Mouse (Mus musculus) splenic B cell, adult 2 months (primary cell): Measurements from ENCODE around the gene Ccnl1.

ENCODE experiments used
- DNase-seq: peaks from one replicate; pipeline ENCODE4 v3.0.0-alpha.2; 2011; ENCODE audit warnings: low read depth, low spot score
- H3K27me3 ChIP-seq: 2 replicates; pipeline ENCODE4 v1.6.1; 2012; ENCODE audit warnings: mild to moderate bottlenecking, low read length, moderate library complexity, mixed read lengths; ENCODE audit not compliant: control insufficient read depth, poor library complexity, insufficient read depth, severe bottlenecking
- H3K36me3 ChIP-seq: 2 replicates; pipeline ENCODE4 v1.6.1; 2012; ENCODE audit warnings: mild to moderate bottlenecking, low read length, moderate library complexity, mixed read lengths; ENCODE audit not compliant: control insufficient read depth, poor library complexity, insufficient read depth, severe bottlenecking

Gene Ccnl1

DNA sequence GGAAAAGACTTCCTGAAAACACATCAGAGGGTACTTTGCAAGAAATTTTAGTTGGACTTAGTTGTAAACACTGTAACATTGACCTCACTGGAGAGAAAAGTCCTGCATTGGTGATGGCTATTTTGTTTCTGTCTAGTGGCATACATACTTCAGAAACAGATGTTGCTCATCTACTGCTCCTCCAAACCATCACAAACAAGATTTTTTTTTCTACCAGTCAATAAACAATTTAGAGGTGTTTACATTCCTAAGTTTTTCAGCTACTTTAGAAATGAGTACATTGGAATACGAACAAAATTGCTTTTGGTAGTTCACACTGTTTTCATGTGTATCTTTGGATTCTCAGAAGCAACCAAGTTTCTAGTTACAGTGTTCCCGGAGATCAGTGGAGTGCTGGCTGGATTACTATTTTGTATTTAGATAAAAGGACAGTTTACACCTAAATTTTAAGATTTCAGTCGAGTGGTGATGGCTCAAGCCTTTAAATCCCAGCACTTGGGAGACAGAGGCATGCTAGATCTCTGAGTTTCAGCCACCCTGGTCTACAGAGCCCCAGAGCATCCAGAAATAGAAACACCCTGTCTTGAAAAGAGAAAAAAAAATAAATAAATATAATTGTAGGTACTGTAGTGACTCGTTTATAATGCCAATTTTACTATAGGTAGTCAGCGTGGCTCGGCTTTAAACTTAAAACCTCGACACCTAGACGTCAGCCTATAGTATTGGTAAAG, 15.6 kb upstream of the Ccnl1 start:
- DNase-seq = no peak
- no peaks in the 10 kb centered on the region for H3K36me3 ChIP-seq
- H3K27me3 ChIP-seq = no peaks in the 10 kb centered on the region

DNA sequence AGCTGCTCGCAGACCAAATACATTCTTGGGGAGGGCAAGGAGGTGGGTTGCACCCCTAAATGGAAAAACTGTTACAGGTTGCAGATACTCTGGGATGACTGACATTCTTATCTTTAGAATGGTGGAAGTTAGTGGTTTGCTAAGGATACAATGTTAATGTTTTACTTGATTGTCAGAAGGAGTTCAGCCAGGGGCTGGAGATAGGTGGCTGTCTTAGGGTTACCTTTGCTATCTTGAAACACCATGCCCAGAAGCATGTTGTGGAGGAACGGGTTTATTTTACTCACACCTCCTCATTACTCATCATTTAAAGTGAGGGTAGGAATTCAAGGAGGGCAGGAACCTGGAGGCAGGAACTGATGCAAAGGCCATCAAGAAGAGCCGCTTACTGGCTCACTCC, 11.1 kb upstream of the Ccnl1 start:
- Histone ChIP-seq H3K36me3 (no peaks in the 10 kb centered on the region), H3K27me3 (no peaks in the 10 kb centered on the region)
- DNase-seq = no peak

DNA sequence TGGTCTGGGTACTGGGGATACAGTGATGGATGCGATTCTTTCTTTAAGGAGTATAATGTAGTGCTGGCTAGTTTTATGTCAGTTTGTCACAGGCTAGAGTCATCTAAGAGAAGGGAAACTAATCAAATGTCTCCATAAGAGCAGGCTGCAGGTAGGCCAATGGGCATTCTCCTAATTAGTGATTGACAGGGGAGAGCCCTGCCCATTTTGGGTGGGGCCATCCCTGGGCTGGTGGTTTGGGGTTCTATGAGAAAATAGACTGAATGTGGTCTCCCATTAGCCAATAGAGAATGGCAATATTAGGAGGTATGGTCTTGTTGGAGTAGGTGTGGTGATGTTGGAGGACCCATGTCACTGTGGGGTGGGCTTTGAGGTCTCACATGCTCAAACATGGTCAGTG, 8.3 kb upstream of the Ccnl1 start:
- no peaks in the 10 kb centered on the region for H3K36me3 ChIP-seq
- H3K27me3 ChIP-seq = no peaks in the 10 kb centered on the region
- DNase-seq = no peak

DNA sequence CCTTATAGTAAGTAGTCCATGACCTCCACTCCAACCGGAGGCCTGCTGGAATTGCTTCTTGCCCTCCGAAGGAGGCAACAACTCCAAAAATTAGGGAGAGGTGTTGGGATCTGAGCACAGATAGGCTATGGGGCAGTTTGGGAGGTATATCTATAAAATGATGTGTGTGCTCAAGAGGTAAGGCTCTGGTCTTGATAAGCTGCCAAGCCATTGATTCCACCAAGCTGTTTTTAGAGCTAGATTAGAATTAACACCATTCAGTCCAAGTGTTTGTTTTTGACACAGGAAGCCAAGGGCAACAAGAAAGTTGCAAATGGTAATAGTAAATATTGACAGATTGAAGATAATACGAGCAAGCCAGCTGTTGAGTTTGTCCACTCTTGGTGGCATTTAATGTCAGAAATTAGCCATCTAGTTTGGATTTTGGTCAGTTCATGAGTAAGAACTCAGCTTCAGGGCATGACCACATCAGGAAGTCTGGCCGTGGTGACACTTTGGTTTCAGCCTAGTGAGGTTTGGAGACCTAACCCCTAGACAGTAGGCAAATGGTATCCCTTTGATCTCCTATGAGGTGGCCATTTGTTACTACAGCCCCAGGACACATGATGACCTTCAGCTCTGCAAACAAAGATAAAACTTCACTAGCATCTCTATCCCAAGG, 4.4 kb upstream of the Ccnl1 start:
- Histone ChIP-seq H3K36me3 (no peaks in the 10 kb centered on the region), H3K27me3 (no peaks in the 10 kb centered on the region)
- no peak for DNase-seq

DNA sequence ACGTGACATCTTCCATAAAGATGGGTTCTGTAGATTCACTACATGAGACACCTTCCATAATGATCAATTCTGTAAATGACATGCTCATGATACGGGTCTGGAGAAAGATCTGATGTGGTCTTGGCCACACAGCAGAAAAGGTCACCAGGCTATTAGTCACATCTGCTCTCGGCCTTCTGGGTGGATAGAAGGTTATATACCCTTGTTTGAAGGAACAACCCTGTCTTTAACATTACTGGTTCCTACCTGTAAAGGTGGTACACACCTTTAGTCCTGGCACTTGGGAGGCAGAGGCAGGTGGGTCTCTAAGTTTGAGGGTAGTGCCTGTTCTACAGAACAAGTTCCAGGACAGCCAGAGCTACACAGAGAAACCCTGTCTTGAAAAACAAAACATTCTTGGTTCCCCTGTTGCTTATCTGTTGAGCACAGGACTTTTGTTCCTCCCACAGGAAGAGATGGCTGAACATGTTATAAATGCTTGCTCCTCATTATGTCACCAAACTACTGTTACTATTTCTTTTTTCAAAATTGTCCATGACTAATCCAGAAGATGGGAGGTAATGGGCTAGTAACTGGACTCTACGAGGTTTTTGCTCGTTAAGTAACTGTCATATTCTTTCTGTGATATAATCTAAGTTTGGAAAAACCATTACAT, 2.4 kb upstream of the Ccnl1 start:
- peaks cover 9% of the 10 kb centered on the region for H3K36me3 ChIP-seq
- H3K27me3 ChIP-seq = no peaks in the 10 kb centered on the region
- no peak for DNase-seq

DNA sequence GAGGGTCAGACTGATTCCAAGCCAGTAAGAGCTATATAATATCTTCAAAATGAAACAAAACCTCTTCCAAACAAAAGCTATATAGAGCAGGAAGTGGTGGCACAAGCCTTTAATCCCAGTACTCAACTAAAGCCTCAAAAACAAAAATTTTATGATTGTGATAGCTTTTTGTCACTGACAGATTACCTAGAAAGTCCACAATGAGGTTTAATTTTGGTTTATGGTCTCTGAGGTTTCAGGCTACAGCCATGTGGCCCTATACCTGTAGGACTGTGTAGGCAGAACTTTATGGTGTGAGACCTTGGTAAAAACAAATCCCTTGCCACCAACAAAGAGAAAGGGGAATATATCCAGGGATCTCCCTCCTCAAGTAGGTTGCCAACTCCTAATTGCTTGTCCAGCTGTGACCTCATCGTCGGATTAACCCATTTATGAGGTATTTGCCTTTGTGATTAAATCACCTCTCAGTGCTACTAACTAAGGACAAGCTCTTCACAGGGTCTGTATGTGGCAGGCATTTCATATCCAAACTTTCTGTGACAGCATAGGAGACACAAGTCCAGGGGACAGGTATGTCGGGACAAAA, 1.5 kb upstream of the Ccnl1 start:
- Histone ChIP-seq H3K36me3 (peaks cover 12% of the 10 kb centered on the region), H3K27me3 (no peaks in the 10 kb centered on the region)
- DNase-seq = no peak

DNA sequence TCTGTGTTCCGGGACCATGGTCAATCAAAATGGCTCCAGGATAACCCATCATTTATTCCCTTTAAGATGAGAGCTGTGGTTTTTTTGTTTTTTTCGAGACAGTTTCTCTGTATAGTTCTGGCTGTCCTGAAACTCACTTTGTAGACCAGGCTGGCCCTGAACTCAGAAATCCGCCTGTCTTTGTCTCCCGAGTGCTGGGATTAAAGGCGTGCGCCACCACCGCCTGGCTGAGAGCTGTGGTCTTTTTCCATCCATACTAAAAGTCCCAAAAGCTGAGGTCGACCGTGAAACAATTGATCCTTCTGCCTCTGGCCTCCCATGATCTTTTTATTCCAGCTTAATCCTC, 764 bp upstream of the Ccnl1 start:
- H3K27me3 ChIP-seq = no peaks in the 10 kb centered on the region
- no peak for DNase-seq

DNA sequence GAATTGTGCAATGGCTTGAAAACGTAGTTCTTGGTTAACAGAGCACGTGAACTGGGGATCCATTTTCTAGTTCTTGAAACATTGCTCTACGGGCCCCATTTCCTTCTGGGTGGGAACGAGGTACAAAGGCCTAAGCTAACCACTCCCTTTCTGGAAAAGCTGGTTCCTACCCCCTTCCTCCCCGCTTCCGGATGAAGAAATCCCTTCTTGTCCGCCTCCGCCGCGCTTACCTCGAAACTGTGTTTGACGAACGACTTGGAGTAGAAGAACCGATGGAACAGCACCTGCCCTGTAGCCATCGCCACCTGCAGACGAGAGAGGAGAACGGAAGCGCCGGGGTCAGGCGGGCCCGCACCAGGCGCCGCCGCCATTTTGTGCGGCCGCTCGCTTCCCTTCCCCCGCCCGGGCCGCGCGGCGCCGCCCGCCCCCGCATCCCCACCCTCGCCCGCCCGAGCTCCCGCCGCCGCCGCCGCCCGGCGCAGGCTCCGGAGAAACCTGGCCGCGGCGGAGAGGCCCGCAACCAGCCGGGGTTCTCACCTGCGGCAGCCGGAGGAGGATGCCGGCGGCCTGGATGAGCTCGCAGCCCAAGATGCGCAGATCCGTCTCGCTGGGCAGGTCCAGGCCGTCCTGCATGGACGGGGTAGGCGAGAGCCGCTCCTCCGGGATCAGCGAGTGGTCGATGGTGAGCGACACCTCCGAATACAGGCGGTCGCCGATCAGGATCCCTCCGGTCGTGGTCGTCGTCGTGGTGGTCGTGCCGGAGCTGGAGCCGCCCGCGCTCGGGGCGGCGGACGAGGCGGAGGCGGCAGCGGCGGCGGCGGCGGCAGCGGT, 563 bp downstream of the Ccnl1 start:
- H3K36me3 ChIP-seq = peaks cover 16% of the 10 kb centered on the region
- peak; percentile 85 for DNase-seq
- no peaks in the 10 kb centered on the region for H3K27me3 ChIP-seq

More for the DNA sequence above, 764 bp upstream of the Ccnl1 start:
- peaks cover 13% of the 10 kb centered on the region for H3K36me3 ChIP-seq

DNA sequence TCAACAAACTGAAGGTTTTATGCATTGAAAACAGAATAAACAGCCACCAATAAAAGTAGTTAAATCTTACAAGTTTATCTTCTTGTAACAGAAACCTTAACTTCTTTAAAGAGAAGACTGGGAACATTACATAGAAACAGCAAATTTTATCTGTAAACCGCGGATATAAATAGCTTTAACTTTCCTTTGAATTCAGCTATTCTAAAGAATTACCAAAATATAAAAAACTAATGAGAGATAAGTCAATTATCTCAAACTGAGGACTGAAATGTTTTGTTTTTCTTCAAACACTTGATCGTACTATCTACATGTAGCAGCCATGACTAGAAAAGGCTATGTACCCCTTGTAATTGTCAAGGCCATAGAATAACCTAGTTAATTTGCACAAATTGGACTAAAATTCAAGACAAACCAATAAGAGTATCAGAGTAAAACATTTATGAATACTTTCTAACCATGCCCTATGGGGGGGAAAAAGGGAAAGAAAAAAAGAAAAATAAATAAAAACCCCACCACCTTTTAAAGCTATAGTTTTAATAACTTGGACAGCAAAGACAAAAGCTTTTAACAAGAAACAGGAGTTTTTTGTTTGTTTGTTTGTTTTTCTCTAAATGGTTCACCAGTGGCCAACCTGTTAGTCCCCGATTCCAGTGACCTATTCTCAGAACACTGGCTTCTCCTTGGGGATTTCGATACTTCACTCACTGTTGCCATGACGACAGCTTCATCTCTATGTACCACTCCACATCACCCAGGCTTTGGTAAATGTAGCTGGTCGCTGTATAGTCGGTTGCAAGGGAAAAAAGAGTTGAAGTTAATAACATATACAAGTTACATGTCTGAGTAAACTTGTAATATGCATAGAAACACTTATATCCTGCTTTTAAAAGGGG, 3.3 kb downstream of the Ccnl1 start:
- Histone ChIP-seq H3K36me3 (peaks cover 18% of the 10 kb centered on the region), H3K27me3 (no peaks in the 10 kb centered on the region)
- peak; percentile 41 for DNase-seq

DNA sequence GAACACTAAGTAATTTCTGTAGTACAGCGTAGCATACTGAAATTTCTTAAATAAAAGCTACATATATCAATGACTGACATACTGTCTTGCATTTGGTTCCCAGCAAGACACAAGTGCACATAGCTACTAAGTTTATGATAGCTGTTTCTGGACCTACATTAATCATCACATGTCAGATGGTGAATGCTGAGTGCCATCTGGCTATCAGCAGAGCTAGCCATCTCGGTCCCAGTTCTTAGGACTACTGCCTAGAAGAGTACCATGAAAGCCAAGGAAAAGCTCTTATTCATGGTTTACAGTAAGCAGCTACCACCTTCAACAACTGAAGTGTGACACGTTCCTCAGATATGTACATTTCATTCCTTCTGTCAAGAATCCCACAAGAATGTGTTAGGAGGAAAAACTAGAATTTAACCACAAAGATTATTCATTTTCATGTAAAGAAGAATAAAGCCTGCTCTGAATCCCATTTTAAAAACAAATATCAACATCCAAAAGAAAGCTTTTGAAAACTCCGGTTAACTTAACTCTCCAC, 7.2 kb downstream of the Ccnl1 start:
- Histone ChIP-seq H3K27me3 (no peaks in the 10 kb centered on the region), H3K36me3 (peaks cover 20% of the 10 kb centered on the region)
- no peak for DNase-seq

DNA sequence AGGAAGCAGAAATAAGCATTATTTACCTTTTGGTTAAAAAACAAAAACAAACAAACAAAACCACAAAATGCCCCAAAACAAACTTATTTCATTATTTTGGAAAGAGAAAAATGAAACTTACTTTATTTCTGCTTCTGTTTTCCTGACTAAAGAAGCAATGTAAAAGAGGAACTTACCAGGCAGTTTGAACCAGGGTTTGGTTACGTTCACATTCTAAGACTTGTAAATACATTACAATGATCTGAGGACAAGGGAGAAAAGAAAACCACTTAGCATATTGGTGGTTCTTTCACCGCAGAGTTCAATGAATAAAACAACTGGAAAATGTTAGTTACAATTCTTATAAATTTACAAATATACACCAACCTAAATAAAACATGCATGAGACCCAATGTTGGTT, 7.7 kb downstream of the Ccnl1 start:
- H3K27me3 ChIP-seq = no peaks in the 10 kb centered on the region
- peak; percentile 55 for DNase-seq
- peaks cover 20% of the 10 kb centered on the region for H3K36me3 ChIP-seq

DNA sequence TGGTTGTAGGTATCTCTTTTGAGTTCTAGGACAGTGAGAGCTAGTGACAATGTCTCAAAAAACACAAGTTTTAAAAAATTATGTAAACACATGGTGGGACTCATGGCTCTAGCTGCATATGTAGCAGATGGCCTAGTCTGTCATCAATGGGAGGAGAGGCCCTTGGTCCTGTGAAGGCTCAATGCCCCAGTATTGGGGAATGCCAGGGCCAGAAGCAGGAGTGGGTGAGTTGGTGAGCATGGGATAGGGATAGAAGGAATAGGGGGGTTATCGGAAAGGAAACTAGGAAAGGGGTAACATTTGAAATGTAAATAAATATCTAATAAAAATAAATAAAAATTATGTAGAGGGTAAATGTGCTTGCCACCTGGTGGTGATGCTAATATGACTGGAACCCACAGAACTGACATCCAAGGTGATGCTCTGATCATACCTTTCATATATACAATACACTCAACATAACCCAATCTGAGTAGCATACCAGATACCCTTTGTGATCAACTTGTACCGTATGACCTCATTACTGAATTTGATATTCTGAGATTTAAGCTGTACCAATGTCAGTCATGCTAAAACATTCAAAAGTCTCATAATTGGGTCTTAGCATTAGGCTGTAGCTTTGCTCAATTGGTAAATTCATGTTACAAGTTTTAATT, 12.6 kb downstream of the Ccnl1 start:
- Histone ChIP-seq H3K27me3 (no peaks in the 10 kb centered on the region), H3K36me3 (peaks cover 18% of the 10 kb centered on the region)
- no peak for DNase-seq

DNA sequence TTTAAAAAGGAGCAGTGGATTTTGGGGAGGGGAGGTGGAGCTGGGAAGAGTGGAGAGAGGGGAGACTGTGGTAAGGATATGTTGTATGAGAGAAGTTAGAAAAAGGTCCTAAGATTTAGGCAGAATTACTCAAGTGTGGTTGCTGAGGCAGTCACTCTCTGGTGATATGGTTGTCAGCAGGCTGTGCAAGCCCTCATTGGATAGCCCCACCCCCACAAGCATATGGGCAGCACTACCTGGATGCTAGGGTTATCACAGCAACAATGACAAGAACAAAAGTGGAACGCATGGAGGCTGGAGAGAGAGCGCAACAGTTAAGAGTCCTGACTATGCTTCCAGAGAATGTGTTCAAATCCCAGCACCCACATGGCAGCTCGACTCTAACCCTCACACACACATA, 13.3 kb downstream of the Ccnl1 start:
- peaks cover 16% of the 10 kb centered on the region for H3K36me3 ChIP-seq
- DNase-seq = no peak
- no peaks in the 10 kb centered on the region for H3K27me3 ChIP-seq
